Mouse (Mus musculus) embryonic stem cell, embryonic (primary cell): ENCODE measurements around the gene Lrrc1.

Experiments used
- CTCF ChIA-PET, 4 experiments: fragments of 300-600 bp in 2 of 4; fragments of 350-600 bp in 2 of 4; sonication (Branson Sonifier 250); formaldehyde crosslinking; loops; one replicate each; lab custom pipeline; 2022; ENCODE audit warnings: inconsistent platforms in 2 of 4; lab: Charles Lee
- POLR2A ChIA-PET, 4 experiments: fragments of 300-600 bp in 2 of 4; fragments of 350-600 bp in 2 of 4; sonication (Branson Sonifier 250); formaldehyde crosslinking; loops; one replicate each; lab custom pipeline; 2022; ENCODE audit warnings: antibody characterized with exemption in 4 of 4, inconsistent platforms in 1 of 4; lab: Charles Lee

Gene Lrrc1

DNA sequence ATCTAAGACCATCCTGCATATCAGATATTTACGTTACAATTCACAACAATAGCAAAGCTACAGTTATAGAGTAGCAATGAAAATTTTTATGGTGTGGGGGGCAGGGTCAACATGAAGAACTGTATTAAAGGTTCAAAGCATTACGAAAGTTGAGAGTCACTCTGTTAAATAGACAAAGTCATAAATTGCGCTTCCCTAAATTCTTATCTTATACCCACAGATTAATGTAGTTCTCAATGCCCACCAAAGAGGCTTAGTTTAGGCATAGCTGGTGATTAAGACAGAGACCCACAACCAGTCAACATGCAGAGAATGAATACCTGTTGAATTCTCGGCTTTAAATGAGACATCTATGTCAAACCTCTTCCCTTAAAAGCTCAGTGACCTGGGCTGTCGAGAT lies 144.9 kb downstream of the Lrrc1 start:
- CTCF ChIA-PET = no interaction called here
- POLR2A ChIA-PET = no interaction called here

DNA sequence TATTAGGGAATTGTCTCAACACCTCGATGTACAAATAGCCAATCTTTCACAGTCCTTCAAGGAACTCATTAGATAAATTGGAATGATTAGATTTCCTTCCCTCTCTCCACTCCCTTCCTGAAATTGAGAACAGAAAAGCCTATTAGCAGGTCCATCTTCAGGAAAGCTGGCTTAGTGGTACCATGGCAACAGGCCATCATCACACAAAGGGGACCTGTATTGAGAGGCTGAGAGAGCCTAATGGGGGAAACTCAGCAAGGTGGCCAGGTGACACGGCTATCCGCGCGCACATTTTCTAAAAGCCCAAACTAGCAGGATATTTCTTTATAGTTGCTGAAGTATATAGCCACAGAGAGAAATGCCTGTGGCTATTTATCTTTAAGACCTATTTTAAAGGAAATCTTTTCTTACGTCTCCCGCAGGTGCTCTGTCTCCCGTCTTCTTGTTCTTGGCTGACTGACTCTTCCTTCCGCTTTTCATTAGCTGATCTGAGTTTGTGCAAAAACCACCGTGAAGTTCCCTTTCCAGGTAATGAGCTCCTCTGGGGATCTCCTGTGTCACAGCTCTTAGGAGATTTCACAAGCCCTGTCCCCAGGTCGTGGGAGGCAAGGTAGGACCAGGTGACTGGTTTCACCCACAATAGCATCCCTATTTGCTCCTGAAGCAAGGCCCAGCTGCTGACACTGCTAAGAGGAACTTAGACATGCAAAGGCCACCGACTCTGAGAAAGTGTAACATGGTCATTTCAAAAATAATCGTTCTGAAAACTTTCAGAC lies 145.6 kb downstream of the Lrrc1 start:
- POLR2A ChIA-PET = no interaction called here
- CTCF ChIA-PET = no interaction called here

DNA sequence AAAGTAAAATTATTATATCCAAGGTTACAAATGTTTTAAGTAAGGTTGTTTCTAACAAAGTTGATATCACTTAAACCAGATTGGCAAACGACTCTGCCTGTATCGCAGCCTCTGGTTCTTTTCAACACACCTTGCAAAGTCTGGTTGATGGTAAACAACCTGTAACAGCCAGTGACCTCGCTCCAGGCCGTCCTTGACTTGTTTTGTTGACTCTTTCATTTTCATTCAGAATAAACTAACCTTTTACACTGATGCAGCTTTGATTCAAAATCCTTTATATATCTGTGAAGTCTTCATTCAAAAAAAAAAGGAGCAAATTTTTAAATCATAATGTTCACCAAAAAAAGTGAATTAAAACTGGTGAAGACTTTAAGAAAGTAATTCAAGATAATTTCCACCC lies 147.6 kb downstream of the Lrrc1 start:
- CTCF ChIA-PET = interaction anchor here in 1 of 4 experiments (1.3 kb wide), 1 partner anchor 10 kb away, joined by 4 read pairs; no protein-coding TSS in a partner anchor
- POLR2A ChIA-PET = no interaction called here

DNA sequence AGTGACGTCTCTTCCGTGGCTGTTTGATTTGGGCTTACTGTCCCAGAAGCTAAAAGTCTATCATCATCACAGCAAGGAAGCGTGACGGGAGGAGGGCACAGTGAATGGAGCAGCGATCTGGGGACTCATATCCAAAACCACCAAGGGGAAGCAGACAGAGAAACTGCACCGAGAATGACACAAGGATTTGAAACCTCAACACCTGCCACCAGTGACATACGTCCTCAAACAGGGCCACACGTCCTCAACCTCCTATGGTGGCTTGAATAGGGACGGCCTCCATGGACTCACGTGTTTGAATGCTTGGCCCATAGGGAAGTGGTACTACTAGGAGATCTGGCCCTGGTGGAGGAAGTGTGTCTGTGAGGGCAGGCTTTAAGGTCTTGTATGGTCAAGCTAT lies 153.4 kb downstream of the Lrrc1 start:
- POLR2A ChIA-PET = interaction anchor here in 1 of 4 experiments (1.0 kb wide), 1 partner anchor 19 kb away, joined by 3 read pairs; no protein-coding TSS in a partner anchor
- CTCF ChIA-PET = interaction anchor here in 2 of 4 experiments (0.6 to 1.2 kb wide), 2 partner anchors 11 to 37 kb away, joined by 3 to 13 read pairs; no protein-coding TSS in a partner anchor

DNA sequence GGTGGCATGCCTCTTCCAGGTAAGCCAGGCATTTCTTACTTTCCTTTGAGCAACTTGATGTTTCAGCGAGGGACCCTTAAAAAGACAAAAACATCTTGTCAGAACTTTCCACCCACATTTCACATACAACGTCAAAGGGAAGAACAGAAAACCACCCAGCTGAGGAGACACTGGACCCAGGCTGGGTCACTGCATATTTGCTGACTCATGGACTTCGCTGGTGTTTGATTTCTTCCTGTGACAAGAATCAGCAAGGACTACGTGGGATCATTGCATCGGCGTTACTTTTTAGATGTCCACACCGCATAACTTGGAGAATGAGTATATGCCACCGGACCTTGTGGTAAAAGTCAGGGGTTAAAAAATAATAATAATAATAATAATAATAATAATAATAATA lies 155.7 kb downstream of the Lrrc1 start:
- POLR2A ChIA-PET = no interaction called here
- CTCF ChIA-PET = interaction anchor here in 2 of 4 experiments (1.1 to 1.7 kb wide), 2 partner anchors 11 to 219 kb away, joined by 3 read pairs; no protein-coding TSS in a partner anchor

DNA sequence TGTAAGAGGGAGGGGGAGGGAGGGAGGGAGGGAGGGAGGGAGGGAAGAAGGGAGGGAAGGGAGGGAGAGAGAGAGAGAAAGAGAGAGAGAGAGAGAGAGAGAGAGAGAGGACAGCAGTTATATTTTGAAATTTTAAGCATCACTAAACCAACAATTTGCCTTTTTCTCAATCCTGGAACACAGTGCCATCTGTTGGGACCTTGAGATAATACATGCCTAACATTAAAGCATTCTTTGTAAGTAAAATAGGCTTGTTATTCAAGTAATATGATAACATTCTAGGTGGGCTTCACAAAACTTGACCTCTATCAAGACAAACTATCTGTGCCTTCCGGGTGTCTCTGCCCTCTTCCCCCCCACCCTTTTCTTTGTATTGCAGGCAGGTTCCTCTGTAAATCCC lies 157.9 kb downstream of the Lrrc1 start:
- ChIA-PET POLR2A (no interaction called here), CTCF (interaction anchor here in 2 of 4 experiments (0.7 to 1.5 kb wide), 3 partner anchors 11 to 170 kb away, joined by 3 to 4 read pairs (median 3); no protein-coding TSS in a partner anchor)

DNA sequence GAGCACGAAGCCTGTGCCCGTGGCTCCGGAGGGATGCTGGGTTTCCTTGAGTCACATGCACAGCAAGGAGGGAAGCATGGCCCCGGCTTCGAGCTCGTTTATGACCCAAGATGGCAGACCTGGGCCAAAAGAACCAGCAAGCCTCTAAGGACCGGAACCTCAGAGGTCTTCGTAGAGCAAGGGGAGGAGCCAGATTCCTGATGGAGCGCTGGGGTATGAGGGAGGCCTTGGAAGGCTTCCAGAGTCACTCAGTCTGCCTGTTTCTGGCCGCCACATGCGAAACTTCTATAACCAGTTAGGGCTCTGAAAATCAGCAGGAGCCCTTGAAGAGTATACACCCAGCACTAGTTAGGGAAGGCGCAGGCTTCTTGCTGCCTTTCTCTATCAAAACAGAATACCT lies 159.1 kb downstream of the Lrrc1 start:
- ChIA-PET POLR2A (no interaction called here), CTCF (interaction anchor here in 1 of 4 experiments (0.6 kb wide), 1 partner anchor 848 kb away, joined by 5 read pairs; no protein-coding TSS in a partner anchor)

DNA sequence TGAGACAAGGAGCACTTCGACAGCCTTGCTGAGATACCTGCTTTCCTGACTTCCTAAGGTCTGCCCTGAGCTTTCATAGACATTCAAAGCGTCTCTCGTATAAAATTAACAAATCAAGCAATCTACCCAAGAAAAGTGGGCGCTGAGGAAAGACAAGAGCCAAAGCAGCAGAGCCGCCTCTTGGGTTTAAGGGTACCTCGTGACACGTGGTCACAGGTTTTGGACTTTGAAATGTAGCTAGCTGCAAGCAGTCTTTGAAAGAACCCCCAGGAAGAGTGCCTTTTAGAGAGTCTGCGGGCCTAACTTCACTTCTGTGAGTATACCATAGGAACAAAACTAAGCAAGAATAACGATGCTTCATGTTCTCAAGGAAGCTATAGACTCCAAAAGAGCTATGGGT lies 160.0 kb downstream of the Lrrc1 start:
- CTCF ChIA-PET = interaction anchor here in 1 of 4 experiments (0.6 kb wide), 1 partner anchor 136 kb away, joined by 6 read pairs; no protein-coding TSS in a partner anchor
- POLR2A ChIA-PET = interaction anchor here in 1 of 4 experiments (0.6 kb wide), 1 partner anchor 827 kb away, joined by 4 read pairs; no protein-coding TSS in a partner anchor

DNA sequence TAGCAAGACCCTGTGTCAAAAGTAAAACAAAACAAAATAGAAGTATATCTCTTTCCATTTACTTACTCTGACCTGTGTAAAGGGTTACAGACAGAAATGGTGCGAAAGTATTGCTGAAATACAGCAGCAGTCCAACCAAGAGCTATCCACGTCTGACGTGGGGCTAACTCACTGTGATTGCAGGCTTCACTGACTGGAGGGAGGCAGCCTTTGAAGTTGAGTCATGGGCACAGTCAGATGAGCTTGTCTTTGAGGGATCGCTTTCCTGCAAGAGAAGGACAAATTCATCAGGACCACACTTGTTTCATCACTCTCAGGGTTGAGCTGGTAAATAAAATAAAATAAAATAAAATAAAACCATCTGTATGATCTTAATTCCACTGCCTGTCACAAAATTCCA lies 160.7 kb downstream of the Lrrc1 start:
- CTCF ChIA-PET = interaction anchor here in 1 of 4 experiments (0.6 kb wide), 1 partner anchor 26 kb away, joined by 3 read pairs; no protein-coding TSS in a partner anchor
- POLR2A ChIA-PET = no interaction called here

DNA sequence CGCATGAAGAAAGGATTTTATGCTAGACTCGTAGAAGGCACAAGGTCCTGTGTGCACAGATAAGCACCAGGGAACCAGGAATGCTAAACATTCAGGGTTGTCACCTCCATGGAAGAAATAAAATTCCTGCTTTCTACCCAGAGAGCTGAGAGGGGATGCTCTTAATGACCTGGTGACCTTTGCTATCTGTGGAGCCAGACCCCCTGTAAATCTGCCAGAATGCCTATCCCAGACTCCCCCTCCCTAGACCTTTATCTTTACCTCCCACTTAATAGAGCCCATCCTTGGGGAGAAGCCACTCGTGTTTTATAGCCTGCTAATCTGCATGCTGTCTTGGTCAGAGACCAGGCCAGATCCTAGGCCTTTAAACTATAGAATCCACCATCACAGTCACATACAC lies 162.2 kb downstream of the Lrrc1 start:
- ChIA-PET CTCF (interaction anchor here in 1 of 4 experiments (0.5 kb wide), 1 partner anchor 130 kb away, joined by 5 read pairs; no protein-coding TSS in a partner anchor), POLR2A (interaction anchor here in 1 of 4 experiments (0.6 kb wide), 1 partner anchor 228 kb away, joined by 3 read pairs; no protein-coding TSS in a partner anchor)

DNA sequence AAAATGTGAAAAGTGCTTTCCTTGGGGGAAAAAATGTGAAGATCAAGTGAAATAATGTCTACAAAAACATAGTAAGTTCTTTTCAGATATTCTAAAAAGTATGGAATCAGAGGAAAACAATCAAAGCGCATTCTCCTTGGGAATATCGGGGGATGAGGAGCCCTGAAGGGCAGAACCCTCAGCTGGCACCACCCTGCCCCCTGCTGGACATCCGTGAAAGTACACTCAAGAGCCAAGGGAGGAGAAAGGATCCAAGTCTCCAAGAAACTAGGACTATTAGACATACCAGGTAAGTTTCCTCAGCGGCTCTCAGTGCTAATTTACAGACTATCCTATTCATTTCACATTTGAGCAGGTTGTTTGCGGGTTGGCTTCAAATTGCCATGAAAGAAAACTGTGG lies 163.1 kb downstream of the Lrrc1 start:
- ChIA-PET POLR2A (interaction anchor here in 1 of 4 experiments (0.6 kb wide), 1 partner anchor 274 kb away, joined by 3 read pairs; no protein-coding TSS in a partner anchor), CTCF (interaction anchor here (0.6 to 1.7 kb wide), 7 partner anchors 10 to 477 kb away, joined by 3 to 6 read pairs (median 4); no protein-coding TSS in a partner anchor)
